Mouse (Mus musculus) cortical plate, adult 2 months (tissue): Measurements from ENCODE around the gene Jag2.
A peak's percentile ranks its signal among the peaks of the same experiment; 100 is the strongest.

ENCODE experiments used
- CTCF ChIP-seq: fragments of 200-500 bp; IDR thresholded peaks from 2 replicates; pipeline ENCODE4 v1.5.1; 2011; ENCODE audit warnings: mild to moderate bottlenecking, control low read depth, low read length; ENCODE audit not compliant: insufficient read depth; ENCODE audit errors: extremely low read depth
- POLR2A ChIP-seq: fragments of 200-500 bp; IDR thresholded peaks from 2 replicates; pipeline ENCODE4 v1.6.1; 2011; ENCODE audit warnings: mild to moderate bottlenecking, low read length, control low read depth; ENCODE audit not compliant: insufficient read depth; ENCODE audit errors: extremely low read depth

DNA sequence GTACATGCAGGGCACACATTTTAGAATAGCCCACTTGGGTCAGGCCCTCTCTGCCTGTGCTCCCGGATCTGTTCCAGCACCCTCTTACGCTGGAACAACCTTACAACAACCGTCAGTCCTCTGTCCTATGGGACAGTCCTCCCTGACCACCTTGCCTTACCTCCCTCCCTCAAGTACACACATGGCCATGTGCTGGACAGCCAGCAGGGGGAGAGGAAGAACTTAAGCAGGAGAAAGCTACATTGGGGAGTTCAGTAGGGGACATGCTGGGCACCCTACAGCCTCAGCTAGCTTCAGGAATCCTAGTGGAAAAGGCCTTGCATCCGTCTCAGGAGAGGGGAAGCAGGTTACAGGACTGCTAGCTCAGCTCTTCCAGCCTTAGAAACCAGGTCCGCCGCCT lies 3.6 kb downstream of the Jag2 start:
- peak; percentile 13; the same call in 1 of the 2 replicates for TF ChIP-seq CTCF
- no peak for TF ChIP-seq POLR2A
